Mouse (Mus musculus): Measurements from ENCODE around the gene Il25.

GRCm38 (mm10) chr14:54959197-54959596, 26.7 kb downstream of the Il25 start:
- TF ChIP-seq CTCF (IDR thresholded peaks at IDR 0.05; ENCODE audit: extremely low read depth, insufficient read depth, low read length) = no peak
- TF ChIP-seq POLR2A (IDR thresholded peaks at IDR 0.05; ENCODE audit: extremely low read depth, insufficient read depth, low read length) = no peak

All from cortical plate, adult 2 months (tissue).